Mouse (Mus musculus) left cerebral cortex, adult 9 months (tissue): Measurements from ENCODE around the gene Rere.

Experiments
- DNase-seq, 2 experiments: peaks; one replicate each; pipeline ENCODE4 v3.0.0; 2022; ENCODE audit warnings: low spot score in 2 of 2

Rere gene

DNA sequence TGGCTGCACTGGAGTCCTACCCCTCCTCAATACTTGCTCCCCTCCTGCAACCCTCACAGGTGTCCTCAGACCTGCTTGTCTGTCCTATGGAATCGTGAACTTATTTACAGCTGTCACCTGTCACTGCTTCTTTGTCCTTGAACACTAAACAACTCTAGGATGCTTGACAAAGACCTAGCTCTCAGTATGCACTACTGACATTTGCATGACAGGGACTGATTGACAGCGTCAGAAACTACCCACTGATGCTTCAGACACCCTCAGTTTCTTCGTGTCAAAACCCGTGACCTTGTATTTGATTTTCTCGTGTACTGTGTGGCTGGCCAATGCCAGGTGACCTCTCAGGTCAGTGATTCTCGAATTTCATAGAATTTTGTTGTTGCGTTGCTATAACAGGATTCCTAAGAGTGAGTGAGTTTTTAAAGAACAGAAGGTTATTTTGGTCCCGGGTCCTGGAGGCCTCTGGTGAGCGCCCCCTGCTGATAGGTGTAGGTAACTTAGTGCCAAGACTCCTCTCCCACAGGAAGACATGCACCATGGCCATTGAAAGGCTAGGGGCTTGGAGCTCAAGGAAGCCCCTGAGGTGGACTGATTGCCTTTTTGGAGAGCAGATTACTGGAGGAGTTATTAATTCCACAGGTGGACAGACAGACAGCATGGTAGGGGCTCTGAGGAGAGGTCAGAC is 378.6 kb downstream of the Rere start:
- no peak for DNase-seq

DNA sequence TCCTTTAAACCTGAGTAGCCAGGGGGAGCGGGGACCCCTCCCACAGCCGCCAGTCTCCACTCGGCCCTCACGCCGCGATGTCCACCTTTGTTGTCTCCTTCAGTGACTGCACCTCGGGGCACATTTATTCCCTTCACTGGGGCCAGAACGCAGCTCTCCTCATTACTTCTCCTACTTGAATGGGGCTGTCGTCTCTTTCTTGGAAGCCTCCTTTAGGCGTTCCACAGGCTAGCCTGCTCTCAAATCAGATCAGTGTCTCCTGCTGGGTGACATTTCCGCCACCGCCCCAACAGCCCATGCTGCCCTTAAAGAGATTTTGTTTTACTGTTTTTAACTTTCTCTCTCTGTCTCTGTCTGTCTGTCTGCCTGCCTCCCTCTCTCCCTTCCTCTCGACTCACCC is 380.4 kb downstream of the Rere start:
- no peak for DNase-seq

DNA sequence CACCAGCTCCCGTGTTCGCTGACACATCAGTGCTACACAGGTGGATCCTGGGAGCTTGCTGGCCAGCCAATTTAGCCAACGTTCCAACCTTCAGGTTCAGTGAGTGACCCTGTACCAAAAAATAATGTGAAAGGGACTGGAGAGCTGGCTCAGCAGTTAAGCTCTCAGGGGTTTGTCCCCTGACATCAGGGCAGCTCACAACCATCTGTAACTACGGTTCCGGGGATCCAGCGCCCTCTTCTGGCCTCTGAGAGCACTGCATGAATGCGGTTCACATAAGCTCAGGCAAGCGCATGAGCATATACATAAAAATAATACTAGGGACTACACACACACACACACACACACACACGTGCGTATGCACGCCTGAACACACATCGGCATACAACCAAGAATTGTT is 381.7 kb downstream of the Rere start:
- DNase-seq: no peak

DNA sequence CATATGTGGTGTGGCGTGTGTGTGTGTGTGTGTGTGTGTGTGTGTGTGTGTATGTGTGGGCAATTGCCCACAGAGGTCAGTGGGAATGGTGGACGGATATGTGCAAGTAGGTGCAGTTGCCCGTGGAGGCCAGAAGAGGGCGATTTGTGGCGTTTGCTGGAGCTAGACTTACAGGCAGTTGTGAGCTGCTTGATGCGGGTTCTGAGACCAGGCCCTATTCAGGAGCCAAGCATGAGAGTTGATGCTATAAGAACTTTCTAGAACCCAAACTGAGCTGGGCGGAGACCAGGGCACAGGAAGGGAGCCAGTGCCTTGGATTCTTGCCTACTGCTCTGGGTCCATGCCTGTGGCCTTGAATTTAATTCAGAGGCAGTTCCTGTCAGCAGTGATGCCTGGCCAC is 383.3 kb downstream of the Rere start:
- DNase-seq: no peak

DNA sequence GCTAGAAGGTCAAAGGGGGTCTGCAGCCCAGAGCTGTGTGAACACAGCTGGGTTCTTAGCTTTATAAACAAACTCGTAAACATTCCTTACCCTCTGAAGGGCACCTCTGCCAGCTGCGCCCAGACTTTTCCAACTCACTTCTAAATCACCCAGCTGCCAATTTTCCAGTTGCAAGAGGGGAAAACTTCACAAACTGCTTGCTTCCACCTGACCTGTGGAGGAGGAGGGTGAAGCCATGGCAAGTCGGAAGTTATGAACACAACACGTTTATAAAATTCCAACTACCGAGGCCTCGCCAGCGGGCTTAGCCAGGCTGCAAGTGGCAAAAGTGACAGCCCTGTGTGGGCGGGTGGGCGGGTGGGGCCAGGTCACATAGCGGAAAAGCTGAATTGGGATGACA is 384.4 kb downstream of the Rere start:
- DNase-seq: no peak
